Mouse (Mus musculus): ENCODE results near the gene Sycp3. TPM values are rescaled to one million over a fixed set of nuclear protein-coding genes. Genes with fewer than 3 reads are reported as not detected.

Gene Sycp3
- polyA plus RNA-seq, 1 experiment = 13.5 TPM

GRCm38 (mm10) chr10:88488629-88489028 lies 29.3 kb downstream of the Sycp3 start:
- Histone ChIP-seq H3K4me3 (ENCODE audit: insufficient read depth, low read depth, low read length) (no peak overlapping the region), H3K4me1 (ENCODE audit: control insufficient read depth, insufficient read depth, insufficient read length, low read length) (no peaks in the 10 kb centered on the region; the same call in 1 of the 2 replicates), H3K27ac (replicated peaks; ENCODE audit: low read depth, low read length) (no peak overlapping the region)

- Histone ChIP-seq H3K4me3 (ENCODE audit: insufficient read depth, low read depth, low read length) (no peak overlapping the region), H3K4me1 (ENCODE audit: control insufficient read depth, insufficient read depth, insufficient read length, low read length) (peaks cover 7% of the 10 kb centered on the region), H3K27ac (replicated peaks; ENCODE audit: low read depth, low read length) (0 out of 2 replicates have a peak overlapping the region, but pooled peaks have one; percentile 36)
Observed at GRCm38 (mm10) chr10:88491632-88492031, 32.3 kb downstream of the Sycp3 start.

GRCm38 (mm10) chr10:88492658-88493057 lies 33.3 kb downstream of the Sycp3 start:
- H3K27ac ChIP-seq (replicated peaks; ENCODE audit: low read depth, low read length) = no peak overlapping the region
- H3K4me1 ChIP-seq (ENCODE audit: control insufficient read depth, insufficient read depth, insufficient read length, low read length) = peaks cover 10% of the 10 kb centered on the region
- H3K4me3 ChIP-seq (ENCODE audit: insufficient read depth, low read depth, low read length) = no peak overlapping the region

DNA sequence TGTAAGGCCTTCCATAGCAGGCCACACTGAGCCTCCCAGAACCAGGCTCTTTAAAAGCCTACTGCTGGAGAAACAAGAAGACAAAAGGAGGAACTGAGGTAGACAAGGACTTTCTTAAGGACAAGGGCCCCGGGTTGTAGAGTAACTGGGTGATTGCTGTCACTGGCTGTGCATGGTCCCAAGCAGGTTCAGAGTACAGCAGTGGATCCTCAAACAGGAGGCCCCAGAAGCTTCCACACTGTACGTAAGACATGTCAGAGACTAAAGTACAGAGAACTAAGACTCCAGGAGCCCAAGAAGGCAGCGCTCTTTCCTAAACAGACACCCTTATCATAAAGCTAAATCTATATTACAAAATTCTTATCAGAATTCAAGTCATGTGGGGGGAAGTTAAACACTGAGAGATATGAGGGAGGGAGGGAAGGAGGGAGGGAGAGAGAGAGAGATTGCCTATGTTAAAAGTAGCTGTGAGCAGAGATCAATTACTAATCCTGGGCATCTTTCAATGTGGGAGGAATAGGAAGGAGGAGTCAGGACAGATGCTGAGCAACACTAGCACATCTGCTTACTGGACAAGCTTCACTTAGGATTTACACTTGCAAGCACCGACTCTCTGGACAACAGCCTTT lies 35.7 kb downstream of the Sycp3 start:
- no peak overlapping the region for H3K27ac ChIP-seq (replicated peaks; ENCODE audit: low read depth, low read length)
- H3K4me3 ChIP-seq (ENCODE audit: insufficient read depth, low read depth, low read length) = no peak overlapping the region
- H3K4me1 ChIP-seq (ENCODE audit: control insufficient read depth, insufficient read depth, insufficient read length, low read length) = peaks cover 10% of the 10 kb centered on the region

- Histone ChIP-seq H3K4me1 (ENCODE audit: control insufficient read depth, insufficient read depth, insufficient read length, low read length) (peaks cover 10% of the 10 kb centered on the region; the same call in 1 of the 2 replicates), H3K4me3 (ENCODE audit: insufficient read depth, low read depth, low read length) (no peak overlapping the region), H3K27ac (replicated peaks; ENCODE audit: low read depth, low read length) (no peak overlapping the region)
Observed at GRCm38 (mm10) chr10:88496864-88497564, 37.6 kb downstream of the Sycp3 start.

DNA sequence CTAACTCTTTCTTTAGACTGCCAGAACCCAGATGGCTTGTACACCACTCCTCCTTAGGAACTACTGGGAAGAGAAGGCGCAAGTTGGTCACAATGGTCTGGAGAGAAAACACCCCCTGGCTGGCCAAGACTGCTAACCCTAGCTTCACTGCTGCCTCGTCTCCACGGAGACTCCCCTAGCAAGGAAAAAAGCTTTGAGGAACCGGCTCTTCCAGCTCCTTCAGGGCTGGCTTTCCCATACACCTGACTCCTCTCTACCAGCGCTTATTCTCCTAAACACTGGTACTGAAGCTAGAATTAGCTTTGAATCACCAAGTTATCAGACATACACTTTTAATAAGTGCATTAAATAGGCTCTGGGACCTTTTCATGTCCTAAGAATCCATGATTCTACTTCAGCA lies 40.6 kb downstream of the Sycp3 start:
- Histone ChIP-seq H3K27ac (replicated peaks; ENCODE audit: low read depth, low read length) (peak overlapping the region; percentile 62; the same call in 1 of the 2 replicates), H3K4me1 (ENCODE audit: control insufficient read depth, insufficient read depth, insufficient read length, low read length) (peaks cover 10% of the 10 kb centered on the region; the same call in 1 of the 2 replicates), H3K4me3 (ENCODE audit: insufficient read depth, low read depth, low read length) (peak overlapping the region; percentile 63)

DNA sequence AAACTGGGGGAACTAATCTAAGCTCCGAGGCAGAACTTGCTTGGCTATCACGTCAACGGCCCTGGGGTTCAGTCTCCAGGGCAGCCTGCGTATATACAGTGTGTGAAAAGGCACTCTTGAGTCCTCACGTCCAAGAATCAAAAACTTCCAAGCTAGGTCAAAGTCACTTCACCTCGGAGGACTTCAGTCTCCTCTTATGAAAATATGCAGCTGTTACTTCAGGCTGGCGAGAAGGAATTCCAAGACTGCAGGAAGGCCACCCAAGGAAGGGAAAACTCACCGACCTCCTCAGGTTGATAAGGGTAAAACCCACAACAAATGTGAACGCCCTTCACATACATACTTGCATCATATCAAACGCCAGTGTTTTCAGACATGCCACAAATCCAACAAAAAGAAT lies 42.0 kb downstream of the Sycp3 start:
- Histone ChIP-seq H3K27ac (replicated peaks; ENCODE audit: low read depth, low read length) (peak overlapping the region; percentile 62), H3K4me3 (ENCODE audit: insufficient read depth, low read depth, low read length) (peak overlapping the region; percentile 63), H3K4me1 (ENCODE audit: control insufficient read depth, insufficient read depth, insufficient read length, low read length) (peaks cover 3% of the 10 kb centered on the region; the same call in 1 of the 2 replicates)

DNA sequence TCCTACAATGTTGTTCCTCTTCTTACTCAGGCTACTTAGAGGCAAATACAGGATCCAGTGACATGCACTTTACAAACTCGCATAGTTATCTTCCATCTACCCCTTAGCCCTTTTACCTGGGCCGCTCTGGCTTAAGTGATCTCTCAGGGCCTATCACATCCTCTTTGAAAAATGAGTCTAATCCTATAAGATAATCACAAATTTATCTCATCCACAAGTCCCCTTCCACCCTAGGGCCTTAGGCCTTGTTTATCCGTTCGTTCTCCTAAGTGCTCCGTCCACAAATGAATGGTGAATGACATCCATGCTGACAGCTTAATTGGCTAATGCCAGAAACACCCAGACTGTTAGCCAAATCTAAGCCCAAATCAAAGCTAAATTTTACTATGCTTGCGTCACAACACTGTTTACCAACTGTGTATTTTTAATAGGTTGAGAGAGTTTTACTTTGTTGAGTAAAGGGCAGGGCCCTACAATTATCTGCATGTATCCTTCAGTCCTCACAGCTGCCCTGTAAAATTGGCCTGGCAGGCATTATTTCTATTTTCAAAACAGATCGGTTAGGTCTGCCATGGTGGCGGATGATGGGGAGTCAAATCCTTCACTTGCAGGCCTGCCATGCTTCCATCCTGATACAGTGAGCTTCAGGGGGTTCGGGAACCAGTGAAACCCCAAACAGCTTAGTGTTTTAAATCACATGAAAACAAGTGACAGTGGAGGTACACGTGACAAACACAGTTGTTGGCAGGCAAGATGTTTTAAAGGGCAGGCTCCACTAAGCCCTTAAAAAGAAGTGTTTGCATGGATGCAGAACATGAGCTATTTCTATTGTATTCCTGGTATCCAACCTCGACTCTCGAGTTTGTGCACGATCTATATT lies 42.8 kb downstream of the Sycp3 start:
- Histone ChIP-seq H3K4me3 (ENCODE audit: insufficient read depth, low read depth, low read length) (peak overlapping the region; percentile 63), H3K4me1 (ENCODE audit: control insufficient read depth, insufficient read depth, insufficient read length, low read length) (no peaks in the 10 kb centered on the region), H3K27ac (replicated peaks; ENCODE audit: low read depth, low read length) (peak overlapping the region; percentile 71)

GRCm38 (mm10) chr10:88502919-88503318 lies 43.5 kb downstream of the Sycp3 start:
- Histone ChIP-seq H3K4me3 (ENCODE audit: insufficient read depth, low read depth, low read length) (peak overlapping the region; percentile 100), H3K4me1 (ENCODE audit: control insufficient read depth, insufficient read depth, insufficient read length, low read length) (no peaks in the 10 kb centered on the region), H3K27ac (replicated peaks; ENCODE audit: low read depth, low read length) (peak overlapping the region; percentile 76)

- H3K4me1 ChIP-seq (ENCODE audit: control insufficient read depth, insufficient read depth, insufficient read length, low read length) = peaks cover 3% of the 10 kb centered on the region; the same call in 1 of the 2 replicates
- peak within 1 kb of the TSS; percentile 91 for H3K27ac ChIP-seq (replicated peaks; ENCODE audit: low read depth, low read length)
- peak within 1 kb of the TSS; percentile 100 for H3K4me3 ChIP-seq (ENCODE audit: insufficient read depth, low read depth, low read length)
Observed at GRCm38 (mm10) chr10:88503421-88504314, 44.3 kb downstream of the Sycp3 start, which contains the start of gene Chpt1. Gene Chpt1 (minus strand): TSS chr10:88504073.

DNA sequence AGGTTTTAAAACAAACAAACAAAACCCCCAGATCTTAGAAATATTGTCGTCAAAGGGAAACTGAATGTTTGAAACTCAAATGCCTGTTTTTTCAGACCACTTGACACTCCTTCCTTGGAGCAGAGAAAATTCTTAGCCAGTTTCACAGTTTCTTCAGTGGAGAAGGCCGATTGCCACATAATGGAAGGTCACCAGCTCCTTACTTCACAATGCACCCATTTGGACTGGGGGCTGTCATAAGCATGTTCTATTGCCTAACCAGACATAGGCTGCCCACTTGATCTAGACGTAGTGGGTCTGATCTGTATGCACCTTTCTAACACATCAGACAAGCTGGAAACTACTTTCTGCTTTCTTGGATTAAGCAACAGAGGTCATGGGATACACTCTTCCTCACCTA lies 45.1 kb downstream of the Sycp3 start:
- H3K27ac ChIP-seq (replicated peaks; ENCODE audit: low read depth, low read length) = peak overlapping the region; percentile 91
- peak overlapping the region; percentile 34 for H3K4me3 ChIP-seq (ENCODE audit: insufficient read depth, low read depth, low read length)

DNA sequence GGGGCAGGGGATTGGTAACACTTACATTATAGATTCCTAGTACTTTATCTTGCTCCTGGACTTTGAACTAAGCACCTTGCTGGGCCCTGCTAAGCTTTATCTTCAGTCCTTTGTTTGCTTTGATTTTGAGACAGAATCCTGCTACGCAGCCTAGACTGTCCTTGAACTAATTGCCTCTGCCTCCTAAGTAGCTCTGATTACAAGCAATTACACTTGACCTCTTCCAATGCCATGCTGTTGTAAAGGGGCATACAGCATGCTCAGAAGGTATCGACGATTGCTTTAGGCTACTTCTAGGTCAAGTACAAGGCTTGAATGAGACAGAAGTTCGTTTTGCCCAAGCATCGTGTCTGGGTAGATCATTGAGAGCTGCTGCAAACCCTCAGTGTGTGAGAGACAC lies 45.9 kb downstream of the Sycp3 start:
- peak overlapping the region; percentile 20 for H3K27ac ChIP-seq (replicated peaks; ENCODE audit: low read depth, low read length)
- no peak overlapping the region for H3K4me3 ChIP-seq (ENCODE audit: insufficient read depth, low read depth, low read length)
- H3K4me1 ChIP-seq (ENCODE audit: control insufficient read depth, insufficient read depth, insufficient read length, low read length) = peaks cover 7% of the 10 kb centered on the region; the same call in 1 of the 2 replicates

More for the DNA sequence above, 45.1 kb downstream of the Sycp3 start:
- peaks cover 3% of the 10 kb centered on the region; the same call in 1 of the 2 replicates for H3K4me1 ChIP-seq (ENCODE audit: control insufficient read depth, insufficient read depth, insufficient read length, low read length)

DNA sequence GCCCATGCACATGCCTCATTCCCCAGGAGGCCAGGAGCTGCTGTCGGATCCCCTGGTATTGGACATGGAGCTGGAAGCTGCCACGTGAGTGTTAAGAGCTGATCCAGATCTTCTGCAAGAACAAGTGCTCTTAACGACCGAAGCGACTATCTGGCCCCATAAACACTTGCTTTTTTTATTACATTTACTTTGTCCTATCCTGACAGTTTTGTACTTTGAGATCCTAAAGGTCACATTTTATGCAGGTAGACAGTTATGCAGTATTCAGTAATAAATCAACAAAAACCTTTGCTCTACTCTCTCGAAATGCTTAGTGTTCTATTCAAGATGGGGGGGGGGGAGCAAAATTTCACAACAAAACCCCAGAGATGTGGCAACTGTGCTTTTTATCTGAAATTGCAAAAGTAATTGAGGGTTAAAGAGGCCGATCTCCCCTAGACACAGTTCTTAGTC lies 48.3 kb downstream of the Sycp3 start:
- H3K27ac ChIP-seq (replicated peaks; ENCODE audit: low read depth, low read length) = peak overlapping the region; percentile 94
- no peak overlapping the region for H3K4me3 ChIP-seq (ENCODE audit: insufficient read depth, low read depth, low read length)
- peaks cover 15% of the 10 kb centered on the region for H3K4me1 ChIP-seq (ENCODE audit: control insufficient read depth, insufficient read depth, insufficient read length, low read length)

Data from brown adipose tissue, adult 24 weeks (tissue).